Mouse (Mus musculus): ENCODE results near the gene Eya2.
"Not testable (repeated sequence)": the region's sequence is repeated elsewhere in the genome, so short reads cannot be mapped to it uniquely, and the experiment has no call there.

Eya2 gene

DNA sequence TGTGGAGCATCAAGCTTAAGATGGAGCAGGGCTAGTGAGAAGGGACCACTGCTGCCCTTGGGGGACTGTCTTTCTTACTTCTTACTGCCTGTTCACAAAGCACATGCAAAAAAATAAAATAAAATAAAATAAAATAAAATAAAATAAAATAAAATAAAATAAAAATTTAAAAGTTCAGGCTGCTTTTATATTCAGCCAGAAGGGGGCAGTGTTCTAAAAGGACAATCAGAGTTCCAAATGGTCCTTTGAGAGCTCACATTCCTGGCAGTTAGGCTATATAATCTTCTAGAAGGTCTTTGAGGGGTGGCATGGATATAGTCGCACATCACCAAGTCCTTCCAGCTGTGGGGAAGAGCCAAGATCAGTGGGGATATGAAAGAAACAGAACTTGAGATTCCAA, 191.6 kb downstream of the Eya2 start:
- DNase-seq, result no peak

DNA sequence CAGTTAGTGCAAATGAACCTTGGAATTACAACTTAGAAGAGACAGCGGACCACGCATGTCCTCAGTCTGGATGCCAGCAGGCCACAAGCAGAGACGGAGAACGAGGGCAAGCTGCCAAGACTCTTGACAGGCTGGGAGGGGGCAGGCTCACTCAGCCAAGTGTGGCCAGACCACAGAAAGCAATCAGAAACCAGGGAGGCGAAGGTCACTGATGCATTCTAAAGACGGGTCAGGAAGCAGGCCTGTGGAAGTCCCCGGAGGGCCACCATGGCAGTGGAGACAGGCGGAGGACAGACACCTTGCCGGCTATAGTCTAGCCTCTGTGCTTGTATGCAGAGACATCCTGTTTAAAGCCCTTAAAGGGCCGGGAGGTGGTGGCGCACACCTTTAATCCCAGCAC, 193.2 kb downstream of the Eya2 start:
- peak; percentile 78 for DNase-seq

DNA sequence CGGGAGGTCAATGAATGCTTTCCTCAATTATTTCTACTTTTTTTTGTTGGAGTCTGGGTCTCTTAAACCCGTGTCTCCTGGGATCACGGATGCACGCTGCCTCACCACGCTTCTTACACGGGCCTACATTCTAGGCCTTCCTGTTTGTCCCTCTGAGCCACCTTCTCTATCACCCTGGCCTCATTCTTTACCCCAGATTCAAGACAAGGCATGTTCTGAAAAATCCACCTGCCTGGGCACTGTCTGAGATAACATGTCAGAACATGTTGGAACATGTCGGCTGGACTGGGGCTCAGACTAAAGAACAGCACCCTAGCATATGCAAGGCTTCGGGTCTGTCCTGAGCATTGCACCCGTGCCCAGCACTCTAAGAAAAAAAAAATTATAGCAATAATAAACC, 194.0 kb downstream of the Eya2 start:
- no peak for DNase-seq

DNA sequence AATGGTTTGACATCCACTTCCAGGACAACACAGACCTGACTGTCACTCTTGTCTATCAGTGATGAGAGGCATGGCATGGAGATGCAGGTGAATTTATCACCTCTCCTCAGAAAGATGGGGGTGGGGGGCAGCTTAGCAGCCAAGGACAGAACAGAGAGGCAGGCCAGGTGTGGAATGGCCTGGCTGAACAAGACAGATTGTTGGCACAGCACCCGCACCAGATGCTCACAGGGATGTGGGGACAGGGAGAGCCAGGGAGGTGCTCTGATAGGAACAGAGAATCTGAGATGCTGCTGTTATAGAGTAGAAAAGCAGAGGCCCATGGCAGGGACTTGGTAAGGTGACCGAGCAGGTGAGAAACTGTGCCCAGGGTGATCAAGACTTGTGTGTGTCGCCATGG, 194.8 kb downstream of the Eya2 start:
- DNase-seq, result no peak

DNA sequence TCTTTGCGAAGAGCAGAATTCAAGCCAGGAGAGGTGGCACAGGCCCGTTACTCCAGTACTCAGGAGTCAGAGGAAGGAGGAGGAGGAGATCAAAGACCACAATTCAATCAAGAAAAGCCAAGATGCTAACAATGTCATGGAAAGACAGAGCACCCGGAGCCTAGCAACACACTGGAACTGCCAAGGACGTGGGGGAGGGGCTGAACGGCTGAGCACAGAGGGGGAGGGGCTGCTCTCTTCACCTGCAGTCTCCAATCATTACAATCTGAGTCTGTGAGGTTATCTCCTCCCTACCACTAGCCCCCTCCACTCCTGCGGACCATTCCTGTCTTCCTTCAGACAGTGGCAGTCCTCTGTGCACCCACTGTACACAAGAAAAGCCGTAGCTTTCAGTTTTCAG, 196.2 kb downstream of the Eya2 start:
- no peak for DNase-seq

DNA sequence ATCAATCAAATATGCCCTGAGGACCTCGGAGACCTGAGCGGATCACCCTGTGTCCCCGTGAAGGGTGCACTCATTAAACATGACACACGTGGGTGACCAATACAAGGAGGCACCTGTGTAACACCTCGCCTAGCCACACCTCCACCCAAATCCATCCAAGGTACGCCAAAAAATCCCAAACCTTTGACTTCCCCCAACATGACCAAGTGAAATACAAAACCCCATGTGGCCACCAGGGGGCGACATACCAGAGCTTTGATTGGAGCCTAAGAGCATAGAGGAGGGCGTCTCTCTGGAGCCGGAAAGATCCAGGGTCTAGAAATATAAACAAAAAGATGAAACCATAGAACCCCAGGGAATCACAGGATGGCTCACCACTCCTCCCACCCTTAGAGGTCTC, 196.8 kb downstream of the Eya2 start:
- peak; percentile 36 for DNase-seq

DNA sequence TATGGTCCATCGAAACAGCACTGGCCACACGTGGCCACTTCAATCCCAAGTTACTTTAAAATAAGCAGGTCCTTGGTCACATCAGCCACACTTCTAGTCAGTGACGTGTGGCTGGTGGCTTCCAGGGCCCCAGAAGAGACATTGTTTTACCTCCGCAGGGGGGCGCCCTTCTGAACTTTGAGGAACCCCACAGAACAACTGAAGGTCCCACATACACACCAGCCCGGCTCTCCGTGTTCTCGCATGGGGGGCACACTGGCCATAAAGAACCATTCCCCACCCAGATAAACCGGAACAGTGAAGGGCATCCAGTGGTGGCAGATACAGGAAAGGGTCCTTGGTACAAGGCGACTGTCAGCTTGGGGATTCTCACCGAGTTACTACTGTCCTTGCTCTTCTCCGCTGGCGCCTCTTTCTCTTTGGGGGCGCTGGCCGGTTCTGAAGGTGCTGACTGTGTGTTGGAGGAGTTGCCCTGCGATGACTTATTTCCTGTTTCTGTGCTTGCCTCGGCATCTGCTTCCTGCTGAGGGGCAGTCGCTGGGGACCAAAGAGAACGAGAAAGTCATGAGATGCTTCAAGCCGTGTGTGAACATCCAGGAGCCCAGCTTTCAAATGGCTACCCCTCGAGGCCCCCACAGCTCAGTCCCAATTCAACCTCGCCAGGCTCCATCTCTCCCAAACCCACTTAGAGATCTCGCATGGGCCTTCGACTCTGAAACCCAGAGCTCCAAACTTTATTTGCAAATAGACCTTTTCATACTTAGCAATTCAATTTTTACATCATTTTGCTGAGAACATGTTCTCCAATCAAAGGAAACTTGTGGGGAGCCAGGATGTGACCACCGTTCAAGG, 197.8 kb downstream of the Eya2 start:
- no peak for DNase-seq

DNA sequence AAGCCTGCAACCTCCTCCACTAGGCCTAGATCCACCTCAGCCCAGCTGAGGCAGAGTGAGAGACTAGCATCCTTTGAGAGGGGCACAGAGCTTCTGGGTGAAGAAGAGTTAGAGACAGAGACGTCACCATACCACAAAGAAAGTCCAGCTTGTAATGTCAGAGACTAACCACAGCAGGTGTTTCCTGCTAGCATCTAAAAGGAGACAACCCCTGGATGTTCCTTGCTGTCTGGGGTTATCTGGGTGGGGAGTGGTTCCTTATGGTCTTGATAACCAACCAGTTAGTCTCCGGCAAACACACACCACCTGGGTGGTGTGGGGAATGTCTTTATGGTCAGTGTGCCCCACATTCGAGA, 198.4 kb downstream of the Eya2 start:
- DNase-seq, result no peak

DNA sequence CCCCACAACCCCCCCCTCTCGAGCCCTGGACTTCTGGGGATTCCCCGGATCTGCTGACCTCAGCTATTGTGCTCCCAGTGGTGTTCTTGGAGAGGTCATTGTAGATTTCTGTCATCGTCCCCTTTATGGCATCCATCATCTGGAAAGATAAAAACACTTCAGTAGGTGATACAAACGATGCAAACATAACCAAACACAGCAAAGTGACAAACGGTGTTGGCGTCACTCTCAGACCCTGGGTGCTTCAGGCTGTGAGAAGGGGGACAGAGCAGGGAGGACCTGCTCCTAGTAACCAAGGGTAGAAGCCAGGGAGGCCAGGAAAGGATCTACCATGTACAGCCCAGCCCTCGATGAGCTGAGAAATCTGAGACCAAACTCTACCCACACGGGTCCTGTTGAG, 203.0 kb downstream of the Eya2 start:
- DNase-seq, result no peak

DNA sequence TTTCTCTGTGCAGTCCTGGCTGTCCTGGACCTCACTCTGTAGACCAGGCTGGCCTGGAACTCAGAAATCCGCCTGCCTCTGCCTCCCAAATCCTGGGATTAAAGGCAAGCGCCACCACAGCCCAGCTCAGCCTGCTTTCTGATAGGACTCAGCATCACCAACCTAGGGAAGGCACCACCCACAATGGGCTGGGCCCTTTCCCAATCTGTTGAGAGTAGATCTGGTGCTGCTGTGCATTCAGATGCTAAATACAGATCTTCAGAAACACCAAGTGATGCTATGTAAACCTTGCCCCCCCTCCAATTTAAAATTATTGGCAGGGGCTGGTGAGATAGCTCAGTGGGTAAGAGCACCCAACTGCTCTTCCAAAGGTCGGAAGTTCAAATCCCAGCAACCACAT, 205.3 kb downstream of the Eya2 start:
- DNase-seq, result not testable (repeated sequence)

DNA sequence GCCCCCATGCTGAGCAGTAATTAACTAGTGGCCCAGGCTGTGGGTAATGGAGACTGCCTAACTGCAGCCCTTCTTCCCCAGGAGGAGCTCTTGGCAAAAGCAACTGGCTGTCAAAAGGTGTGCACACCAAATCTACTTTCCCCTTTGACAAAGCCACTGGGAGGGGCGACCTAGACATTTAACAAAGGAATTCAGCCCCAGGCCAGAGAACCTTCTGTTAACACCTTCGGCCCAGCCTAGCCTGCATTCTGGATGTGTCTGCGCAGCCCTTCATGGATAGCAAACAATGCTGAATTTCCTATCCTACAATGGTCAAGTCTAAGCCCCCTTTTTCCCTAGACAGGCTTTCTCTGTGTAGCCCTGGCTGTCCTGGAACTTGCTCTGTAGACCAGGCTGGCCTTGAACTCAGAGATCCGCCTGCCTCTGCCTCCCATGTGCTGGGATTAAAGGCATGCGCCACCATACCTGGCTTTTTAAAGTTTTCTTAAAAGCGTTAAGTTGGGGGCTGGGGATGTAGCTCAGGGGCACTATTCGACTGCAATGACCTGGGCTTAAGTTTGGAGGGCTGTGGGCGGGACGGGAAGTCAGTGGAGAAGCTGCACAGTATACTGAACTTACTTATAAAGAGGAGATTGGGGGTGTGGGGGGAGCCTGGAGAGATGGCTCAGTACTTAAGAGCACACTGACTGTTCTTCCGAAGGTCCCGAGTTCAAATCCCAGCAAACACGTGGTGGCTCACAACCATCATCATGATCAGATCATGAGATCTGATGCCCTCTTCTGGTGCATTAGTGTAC, 213.5 kb downstream of the Eya2 start:
- DNase-seq, result no peak

DNA sequence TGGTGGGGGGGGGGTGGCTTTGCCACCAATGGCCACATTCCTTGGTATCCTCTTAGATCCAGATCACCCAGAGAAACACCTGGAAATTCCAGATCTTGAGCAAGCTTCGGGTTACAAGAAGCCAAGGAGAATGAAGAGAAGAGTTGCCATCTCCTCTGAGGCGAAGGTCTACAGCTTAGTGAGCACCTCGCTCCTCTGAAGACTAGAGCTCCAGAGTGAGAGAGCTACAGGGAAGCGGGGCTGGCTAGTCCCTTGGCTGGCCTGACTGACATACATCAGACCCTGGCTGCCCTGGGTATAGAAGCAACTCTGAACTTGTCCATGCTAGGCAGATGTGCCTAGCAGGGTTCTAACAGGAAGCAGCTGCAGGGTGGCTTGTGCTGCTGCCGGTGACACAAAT, 214.3 kb downstream of the Eya2 start:
- no peak for DNase-seq

DNA sequence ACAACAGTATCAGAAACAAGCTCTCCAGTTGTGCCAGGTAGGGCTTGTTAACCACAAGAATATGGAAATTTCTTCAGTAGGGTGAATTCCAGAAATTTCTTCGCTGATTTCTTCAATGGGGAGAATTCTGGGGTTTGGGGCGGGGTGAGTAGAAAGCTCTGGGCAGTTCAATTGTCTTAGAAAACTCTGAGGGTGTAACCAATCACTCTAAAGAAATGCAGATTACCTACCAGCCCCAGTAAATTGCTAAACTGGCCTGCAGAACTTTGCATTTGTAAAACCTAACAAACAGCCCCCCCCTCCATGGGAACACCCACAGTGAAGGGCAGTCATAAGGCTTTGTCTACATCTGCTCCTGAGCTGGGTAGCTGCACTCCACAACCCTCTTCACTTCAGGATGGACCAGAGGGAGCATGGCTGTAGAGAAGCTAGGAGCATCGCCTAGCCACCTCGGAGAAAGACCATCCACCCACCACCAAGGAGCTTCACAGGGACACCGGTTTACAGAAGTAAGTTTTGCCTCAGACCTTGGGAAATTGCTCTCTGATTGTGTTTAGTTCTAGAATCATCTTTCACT, 215.2 kb downstream of the Eya2 start:
- DNase-seq, result no peak

DNA sequence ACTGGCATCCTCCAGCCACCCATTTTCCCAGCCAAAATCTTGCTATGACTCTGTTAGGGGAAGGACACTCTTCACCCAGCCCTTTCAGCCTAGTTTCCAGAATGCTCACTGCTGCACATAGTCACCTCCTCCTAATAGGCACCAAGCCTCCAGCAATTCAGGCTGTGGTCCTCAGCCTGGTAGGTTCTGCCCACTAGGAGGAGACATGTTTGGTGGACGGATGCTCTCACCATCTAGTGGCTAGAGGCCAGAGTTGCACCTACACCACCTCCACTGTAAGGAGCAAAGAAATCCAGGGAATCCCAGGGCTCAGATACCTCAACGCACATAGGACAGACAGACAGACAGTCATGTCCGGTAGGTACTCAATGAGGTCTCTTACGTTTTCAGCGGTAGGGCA, 216.7 kb downstream of the Eya2 start:
- DNase-seq, result peak; percentile 62

DNA sequence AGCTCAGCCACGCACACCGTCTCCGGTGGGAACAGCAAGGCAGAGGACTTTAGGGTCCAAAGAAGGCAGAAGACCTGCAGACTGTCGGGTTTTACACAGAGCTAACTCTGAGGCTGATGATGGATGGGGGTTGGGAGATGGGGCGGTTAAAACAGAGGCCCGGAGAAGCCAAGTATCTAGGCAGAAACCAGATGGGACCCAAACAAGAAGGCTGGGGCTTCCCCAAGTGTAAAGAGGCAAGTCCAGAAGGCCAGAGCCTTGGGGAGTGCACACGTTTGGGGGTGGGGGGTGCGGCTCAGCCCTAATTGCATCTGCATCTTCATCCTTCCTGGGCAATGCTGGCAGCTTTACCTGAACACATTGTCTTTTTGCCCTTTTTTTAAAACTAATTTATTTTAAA, 218.1 kb downstream of the Eya2 start:
- no peak for DNase-seq

DNA sequence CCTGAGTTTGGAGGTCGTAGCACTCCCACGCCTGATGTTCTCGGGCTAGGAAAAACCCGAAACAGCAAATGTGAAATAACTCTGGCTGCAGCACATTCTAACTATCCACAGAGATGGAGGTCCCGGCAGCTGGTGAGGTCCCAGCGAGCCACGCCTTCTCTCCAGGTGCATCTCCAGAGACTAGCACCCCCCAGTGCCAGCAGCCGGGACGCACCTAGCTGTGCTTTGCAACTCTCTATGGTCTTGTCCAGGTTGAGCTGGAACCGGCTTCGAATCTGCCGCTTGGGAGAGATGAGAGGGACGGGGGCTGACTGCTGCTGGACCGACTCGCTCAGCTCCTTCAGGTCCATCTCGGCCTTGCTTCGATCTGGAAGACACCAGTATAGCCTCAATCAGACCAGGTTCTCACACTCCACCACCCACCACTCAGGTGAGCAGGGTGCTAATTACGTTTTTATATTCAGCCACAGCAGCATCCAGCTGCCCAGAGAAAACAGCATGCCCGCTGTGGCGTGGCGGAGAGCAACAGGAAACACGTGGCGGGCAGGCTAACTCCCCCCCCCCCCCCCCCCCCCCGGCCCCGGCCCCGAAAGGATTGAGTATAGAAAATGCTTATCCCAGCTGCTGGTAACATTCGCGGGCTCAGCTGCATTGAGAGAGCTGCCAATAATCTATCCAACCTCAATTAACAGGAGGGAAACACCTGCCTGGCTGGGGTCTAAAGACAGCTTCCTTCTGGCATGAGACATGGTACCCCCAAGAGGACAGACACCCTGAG, 220.5 kb downstream of the Eya2 start:
- DNase-seq, result no peak

DNA sequence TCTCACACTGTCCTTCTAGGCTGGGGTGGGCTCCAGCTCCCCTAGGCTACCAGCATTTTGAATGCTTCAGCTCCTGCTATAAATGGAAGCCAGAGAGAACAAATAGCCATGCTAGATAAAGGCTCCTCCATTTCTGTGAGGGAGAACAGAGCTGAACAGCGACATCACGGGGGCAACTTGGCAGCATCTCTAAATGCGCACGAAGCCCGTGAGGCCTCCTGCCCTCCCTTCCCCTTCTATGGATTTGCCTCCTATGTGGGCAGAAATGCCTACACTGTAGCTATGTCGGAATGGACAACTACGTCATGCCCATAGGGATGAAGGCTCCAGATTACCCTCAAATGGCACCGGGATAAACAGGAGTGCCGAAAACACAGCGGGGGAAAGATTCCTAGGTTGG, 222.6 kb downstream of the Eya2 start:
- DNase-seq, result peak; percentile 74

DNA sequence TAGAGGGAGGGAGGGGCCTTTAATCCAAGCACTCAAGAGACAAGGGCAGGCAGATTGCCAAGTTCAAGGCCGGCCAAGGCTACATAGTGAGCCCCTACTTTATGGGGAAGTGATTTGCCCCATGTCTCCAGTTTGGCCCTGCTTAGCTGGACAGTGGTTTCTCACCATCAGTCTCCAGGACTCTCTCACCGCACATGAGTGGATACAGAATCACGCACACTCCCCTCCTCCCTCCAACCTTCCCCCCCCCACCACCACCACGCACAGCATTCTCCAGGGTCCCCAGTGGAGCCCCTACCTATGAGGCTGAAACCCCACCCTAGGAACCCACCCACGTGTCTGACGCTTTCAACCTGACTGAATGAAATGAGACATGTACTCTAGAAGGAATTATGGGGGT, 223.7 kb downstream of the Eya2 start:
- DNase-seq, result no peak

DNA sequence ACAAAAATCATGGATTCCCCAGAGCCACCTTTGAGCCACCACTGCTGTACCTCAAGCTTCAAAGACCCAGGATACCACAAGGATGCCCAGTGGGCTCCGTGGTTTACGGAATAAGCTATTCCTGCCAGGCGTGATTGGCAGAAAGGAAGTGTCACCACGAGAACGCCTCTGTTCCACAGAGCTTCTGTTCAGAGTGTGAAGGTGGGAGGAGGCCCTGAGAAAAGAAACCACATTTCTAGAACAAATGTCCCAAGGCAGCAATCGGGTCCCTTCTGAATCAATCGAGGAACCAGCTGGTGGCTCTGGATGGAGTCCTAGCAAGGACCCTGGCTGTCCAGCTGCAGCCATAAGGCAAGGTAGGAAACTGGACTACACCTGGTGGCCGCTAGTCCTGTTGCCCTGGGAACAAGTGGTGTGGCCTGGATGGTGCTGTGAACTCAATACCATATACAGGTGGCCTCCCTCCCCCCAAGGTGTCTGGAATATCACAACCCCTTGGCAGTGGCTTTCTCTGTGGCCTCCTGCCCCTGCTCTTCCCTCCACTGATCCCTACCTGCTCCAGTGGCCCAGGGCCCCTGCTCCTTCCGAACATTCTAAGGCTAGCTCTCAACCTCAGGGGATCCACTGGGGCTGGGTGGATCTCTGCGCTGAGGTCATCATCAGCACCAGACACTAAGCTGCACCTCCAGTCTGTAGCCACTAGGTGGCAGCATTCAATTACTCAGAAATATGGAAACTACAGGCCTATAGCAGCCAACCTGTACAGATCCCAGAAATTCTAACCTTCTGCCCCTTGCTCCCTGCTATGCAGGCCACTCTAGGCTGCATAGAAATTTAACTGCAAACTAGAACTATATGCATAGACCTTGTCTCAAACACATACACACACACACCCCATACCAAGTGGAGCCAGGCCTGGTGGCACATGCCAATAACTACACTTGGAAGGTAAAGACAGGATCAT, 224.4 kb downstream of the Eya2 start:
- peak; percentile 84 for DNase-seq

DNA sequence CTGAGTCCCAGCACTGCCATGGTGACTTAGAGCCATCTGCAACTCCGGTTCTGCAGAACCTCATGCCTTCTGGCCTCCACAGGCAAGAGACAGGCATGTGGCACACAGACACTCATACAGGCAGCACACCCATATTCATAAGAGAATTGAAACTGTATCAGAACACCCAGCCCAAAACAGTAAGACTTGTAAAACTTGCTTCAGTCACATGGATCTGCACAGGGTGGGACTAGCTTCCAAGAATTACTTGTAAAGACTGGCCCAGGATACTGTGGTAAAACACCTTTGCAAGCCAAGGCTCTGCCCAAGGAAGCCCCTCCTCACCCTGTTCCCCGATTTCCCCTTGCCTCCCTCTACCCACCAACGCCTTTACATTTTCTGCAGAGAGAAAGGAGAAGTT, 225.2 kb downstream of the Eya2 start:
- no peak for DNase-seq

DNA sequence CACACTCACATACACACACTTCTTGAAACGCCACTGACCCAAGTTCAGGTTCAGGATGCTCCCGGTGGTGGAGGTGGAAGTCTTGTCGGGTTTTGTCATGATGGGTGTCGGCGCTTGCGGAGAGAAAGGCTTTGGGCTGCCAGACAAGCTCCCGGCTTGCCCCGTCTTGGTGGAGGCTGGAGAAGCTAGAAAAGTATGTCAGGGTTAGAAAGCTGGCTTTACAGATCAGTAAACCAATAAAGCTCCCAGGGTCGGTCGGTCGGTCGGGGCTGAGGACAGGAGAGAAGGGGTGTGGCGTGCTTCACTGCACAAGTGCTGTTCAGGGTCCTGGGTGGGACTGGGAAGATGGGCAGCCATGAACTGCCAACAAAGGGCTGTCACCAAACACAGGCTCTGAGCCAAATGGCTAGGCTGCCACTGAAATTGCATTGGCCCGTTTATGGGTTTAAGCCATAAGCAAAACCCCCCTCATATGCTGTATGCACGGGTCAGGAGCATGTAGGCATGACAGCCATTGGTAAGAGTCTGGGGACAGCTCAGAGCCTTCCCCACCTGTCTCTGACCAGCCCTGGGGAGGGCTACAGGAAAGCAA, 225.8 kb downstream of the Eya2 start:
- no peak for DNase-seq

Data from right cerebral cortex, adult 18-20 months (tissue).